Mouse (Mus musculus) hindbrain, embryonic 13.5 days (tissue): ENCODE results near the gene Zfp334. TPM values are rescaled to one million over a fixed set of nuclear protein-coding genes. Genes with fewer than 3 reads are reported as not detected.

Experiments used
- ATAC-seq: fragments of 200-750 bp; cut with Nextera tagmentation; 2 replicates; pipeline ENCODE4 v1.8.0; 2017; ENCODE audit warnings: moderate TSS enrichment; ENCODE audit not compliant: low FRiP score
- H3K27ac ChIP-seq: fragments of 300-500 bp; sonication (generic); 2 replicates; pipeline ENCODE4 v1.5.1; 2015; ENCODE audit warnings: inconsistent platforms, mild to moderate bottlenecking, moderate library complexity
- H3K27me3 ChIP-seq: fragments of 300-500 bp; sonication (generic); 2 replicates; pipeline ENCODE4 v1.6.1; 2015; ENCODE audit warnings: mild to moderate bottlenecking, inconsistent platforms
- H3K36me3 ChIP-seq: fragments of 300-500 bp; sonication (generic); 2 replicates; pipeline ENCODE4 v1.6.1; 2015; ENCODE audit warnings: mild to moderate bottlenecking, inconsistent platforms
- H3K4me1 ChIP-seq: fragments of 300-500 bp; sonication (generic); replicated peaks from 2 replicates; pipeline ENCODE4 v1.6.1; 2015; ENCODE audit warnings: inconsistent platforms
- H3K4me2 ChIP-seq: fragments of 300-500 bp; sonication (generic); 2 replicates; pipeline ENCODE4 v1.6.1; 2015; ENCODE audit warnings: inconsistent platforms, mild to moderate bottlenecking, moderate library complexity
- H3K4me3 ChIP-seq: fragments of 300-500 bp; sonication (generic); 2 replicates; pipeline ENCODE4 v1.5.1; 2015; ENCODE audit warnings: mild to moderate bottlenecking, inconsistent platforms
- H3K9ac ChIP-seq: fragments of 300-500 bp; sonication (generic); 2 replicates; pipeline ENCODE4 v1.6.1; 2015; ENCODE audit warnings: mild to moderate bottlenecking, inconsistent platforms
- H3K9me3 ChIP-seq: fragments of 300-500 bp; sonication (generic); 2 replicates; pipeline ENCODE4 v1.6.1; 2016; ENCODE audit warnings: inconsistent platforms
- WGBS: fragments of 180-500 bp; shearing (Covaris S2); methylation state at CpG from one replicate; pipeline ENCODE4 v1.1.7; 2015; 5-methylcytosine and 5-hydroxymethylcytosine counted together
- polyA plus RNA-seq: library from polyadenylated mRNA; unstranded; fragments of >200 nt; fragmentation: Nextera tagmentation; extraction: Ambion mirVana; gene quantifications from 2 replicates; pipeline ENCODE4 v1.2.1, GENCODE M21; 2015

Zfp334 gene
- polyA plus RNA-seq = 10.8 and 11.3 TPM in 2 replicates

- H3K4me1 ChIP-seq = peaks cover 25% of the 10 kb centered on the region
- no peaks in the 10 kb centered on the region for H3K27me3 ChIP-seq
- no peaks in the 10 kb centered on the region for H3K9me3 ChIP-seq
- peak within 1 kb of the TSS; percentile 88 for H3K4me3 ChIP-seq
- peak within 1 kb of the TSS; percentile 73 for H3K4me2 ChIP-seq
- H3K27ac ChIP-seq = peak within 1 kb of the TSS; percentile 93
- peak; percentile 89 for ATAC-seq
- WGBS = under 1% methylated on average over 40 of the region's 40 CpGs
- peaks cover 38% of the 10 kb centered on the region for H3K36me3 ChIP-seq
- H3K9ac ChIP-seq = peak within 1 kb of the TSS; percentile 97
These were observed at the start of gene Zfp334 for GRCm38 (mm10) chr2:165387844-165388495. Gene Zfp334 (minus strand): TSS chr2:165388259.

- H3K4me1 ChIP-seq = no peaks in the 10 kb centered on the region
- 60% methylated on average over 7 of the region's 7 CpGs for WGBS
- H3K27me3 ChIP-seq = no peaks in the 10 kb centered on the region
- H3K9me3 ChIP-seq = no peaks in the 10 kb centered on the region
- H3K36me3 ChIP-seq = no peaks in the 10 kb centered on the region
- no peak for ATAC-seq
- H3K9ac ChIP-seq = no peak overlapping the region
- no peak overlapping the region for H3K27ac ChIP-seq
- H3K4me3 ChIP-seq = no peak overlapping the region
- no peak overlapping the region for H3K4me2 ChIP-seq
These were observed 40.6 kb upstream of the Zfp334 start for GRCm38 (mm10) chr2:165428694-165429093.

DNA sequence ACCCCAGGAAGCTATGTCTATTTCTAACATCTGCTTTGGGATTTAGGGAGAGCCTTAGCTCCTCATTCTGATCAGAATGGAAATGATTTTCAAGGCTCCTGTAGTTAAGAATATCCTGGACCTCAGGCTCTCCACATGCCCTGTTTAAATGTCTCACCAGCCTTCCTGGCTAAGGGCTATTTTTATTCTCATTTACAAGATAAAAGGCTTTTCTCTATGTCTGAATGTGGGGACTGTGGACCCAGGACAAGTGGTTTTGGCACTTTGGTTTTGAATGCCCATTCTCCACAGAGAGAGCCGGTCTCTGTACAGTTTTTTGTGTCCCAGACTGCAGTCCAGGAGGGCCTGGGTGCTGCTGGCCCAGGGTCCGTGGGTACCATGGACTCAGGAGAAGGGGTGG, 32.1 kb upstream of the Zfp334 start:
- H3K4me1 ChIP-seq = peaks cover 30% of the 10 kb centered on the region
- H3K9me3 ChIP-seq = no peaks in the 10 kb centered on the region
- peak overlapping the region; percentile 64 for H3K27ac ChIP-seq
- no peak for ATAC-seq
- no peak overlapping the region for H3K4me2 ChIP-seq
- H3K4me3 ChIP-seq = no peak overlapping the region
- WGBS = 42% methylated on average over 2 of the region's 2 CpGs
- peak overlapping the region; percentile 35 for H3K9ac ChIP-seq
- H3K36me3 ChIP-seq = no peaks in the 10 kb centered on the region
- no peaks in the 10 kb centered on the region for H3K27me3 ChIP-seq

- H3K9me3 ChIP-seq = no peaks in the 10 kb centered on the region
- peak overlapping the region; percentile 35 for H3K9ac ChIP-seq
- H3K27me3 ChIP-seq = no peaks in the 10 kb centered on the region
- no peaks in the 10 kb centered on the region for H3K36me3 ChIP-seq
- peak; percentile 17; the same call in 1 of the 2 replicates for ATAC-seq
- H3K4me2 ChIP-seq = no peak overlapping the region
- H3K4me3 ChIP-seq = no peak overlapping the region
- 44% methylated on average over 4 of the region's 4 CpGs for WGBS
- peak overlapping the region; percentile 64 for H3K27ac ChIP-seq
- H3K4me1 ChIP-seq = peaks cover 35% of the 10 kb centered on the region
These were observed 31.6 kb upstream of the Zfp334 start for GRCm38 (mm10) chr2:165419670-165420111.

DNA sequence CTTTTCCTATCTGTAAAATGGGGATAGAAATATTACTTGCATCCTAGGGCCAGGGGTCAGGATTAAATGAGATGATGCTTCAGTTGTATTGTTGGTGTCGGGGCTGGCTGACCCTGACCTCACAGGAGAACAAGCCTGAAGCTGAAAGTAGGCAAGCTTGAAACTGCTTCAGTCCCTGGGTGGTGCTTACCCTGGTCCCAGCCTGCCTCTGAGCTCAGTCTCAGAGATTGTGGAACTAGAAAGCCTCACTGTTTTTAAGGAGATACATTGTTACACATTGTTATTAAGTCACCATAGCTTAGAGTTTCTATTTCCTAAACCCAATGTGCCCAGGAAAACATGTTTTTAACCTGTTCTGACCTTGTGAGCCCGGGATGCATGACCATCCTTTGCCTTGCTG, 30.5 kb upstream of the Zfp334 start:
- H3K36me3 ChIP-seq = no peaks in the 10 kb centered on the region

DNA sequence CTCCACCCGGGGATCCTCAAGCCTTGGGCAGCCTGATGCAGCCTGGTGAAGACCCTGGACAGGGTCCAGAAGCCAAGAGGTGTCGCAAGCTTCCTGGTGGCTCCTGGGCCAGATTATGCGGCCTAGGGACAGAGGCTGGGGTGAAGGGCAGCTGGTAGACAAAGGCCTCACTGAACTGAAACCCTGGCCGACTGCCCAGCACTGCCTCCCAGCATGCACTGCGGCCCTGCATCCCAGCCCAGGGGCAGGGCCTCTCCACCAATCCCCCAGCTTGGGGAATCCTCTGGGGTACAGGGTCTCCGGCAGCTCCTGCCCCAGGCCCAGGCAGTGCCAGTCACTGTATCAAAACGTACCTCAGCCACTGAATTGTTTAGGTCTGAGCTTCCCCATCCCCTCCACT, 29.2 kb upstream of the Zfp334 start:
- Histone ChIP-seq H3K4me3 (no peak overlapping the region), H3K36me3 (no peaks in the 10 kb centered on the region), H3K9ac (0 out of 2 replicates have a peak overlapping the region, but pooled peaks have one; percentile 2), H3K27ac (peak overlapping the region; percentile 63), H3K27me3 (no peaks in the 10 kb centered on the region), H3K4me2 (no peak overlapping the region), H3K9me3 (no peaks in the 10 kb centered on the region), H3K4me1 (peaks cover 45% of the 10 kb centered on the region)
- ATAC-seq = no peak
- WGBS = 33% methylated on average over 7 of the region's 7 CpGs

More for the DNA sequence above, 30.5 kb upstream of the Zfp334 start:
- 90% methylated on average over 2 of the region's 2 CpGs for WGBS
- no peaks in the 10 kb centered on the region for H3K9me3 ChIP-seq
- ATAC-seq = no peak
- H3K4me2 ChIP-seq = no peak overlapping the region
- peaks cover 45% of the 10 kb centered on the region for H3K4me1 ChIP-seq
- H3K4me3 ChIP-seq = no peak overlapping the region
- H3K9ac ChIP-seq = no peak overlapping the region
- H3K27me3 ChIP-seq = no peaks in the 10 kb centered on the region
- no peak overlapping the region for H3K27ac ChIP-seq

GRCm38 (mm10) chr2:165415795-165416194, 27.7 kb upstream of the Zfp334 start:
- Histone ChIP-seq H3K36me3 (no peaks in the 10 kb centered on the region), H3K9me3 (no peaks in the 10 kb centered on the region), H3K27me3 (no peaks in the 10 kb centered on the region), H3K4me3 (no peak overlapping the region), H3K9ac (no peak overlapping the region), H3K27ac (no peak overlapping the region), H3K4me1 (peaks cover 45% of the 10 kb centered on the region), H3K4me2 (no peak overlapping the region)
- no peak for ATAC-seq
- WGBS = 72% methylated on average over 6 of the region's 6 CpGs

DNA sequence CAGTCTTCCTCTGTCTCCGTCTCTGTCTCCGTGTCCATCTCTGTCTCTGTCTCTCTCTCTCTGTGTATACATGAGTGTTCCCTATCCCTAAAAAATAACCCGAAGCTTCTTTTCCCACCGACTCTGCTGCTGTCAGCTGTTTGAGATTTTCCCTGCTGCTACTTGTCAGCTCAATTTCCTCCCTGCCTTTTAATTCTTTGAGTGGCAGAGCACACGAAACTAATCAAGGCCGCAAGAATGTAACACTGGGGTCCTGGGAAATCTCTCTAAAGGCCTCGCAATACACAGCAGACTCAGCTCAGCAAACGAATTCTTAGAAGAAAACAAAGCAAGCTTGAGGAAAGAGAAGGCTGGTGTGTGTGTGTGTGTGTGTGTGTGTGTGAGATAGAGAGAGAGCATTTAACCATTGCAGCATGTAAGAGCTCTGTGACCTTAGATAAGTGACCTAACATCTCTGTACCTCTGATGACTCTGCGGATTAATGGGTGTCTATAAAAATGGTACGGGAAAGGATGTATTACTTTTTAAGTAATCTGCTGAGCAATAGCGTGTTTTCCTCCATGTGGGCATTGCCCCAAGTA, 27.2 kb upstream of the Zfp334 start:
- H3K4me2 ChIP-seq = no peak overlapping the region
- peak overlapping the region; percentile 55; the same call in 1 of the 2 replicates for H3K27ac ChIP-seq
- 50% methylated on average over 11 of the region's 11 CpGs for whole genome bisulfite sequencing
- no peak overlapping the region for H3K4me3 ChIP-seq
- H3K9ac ChIP-seq = no peak overlapping the region
- H3K4me1 ChIP-seq = peaks cover 41% of the 10 kb centered on the region
- no peak for ATAC-seq
- H3K27me3 ChIP-seq = no peaks in the 10 kb centered on the region
- H3K36me3 ChIP-seq = no peaks in the 10 kb centered on the region
- H3K9me3 ChIP-seq = no peaks in the 10 kb centered on the region

- Histone ChIP-seq H3K9ac (no peak overlapping the region), H3K4me2 (no peak overlapping the region), H3K4me3 (no peak overlapping the region), H3K27ac (peak overlapping the region; percentile 55), H3K36me3 (no peaks in the 10 kb centered on the region), H3K4me1 (peaks cover 33% of the 10 kb centered on the region), H3K9me3 (no peaks in the 10 kb centered on the region), H3K27me3 (no peaks in the 10 kb centered on the region)
- WGBS = 77% methylated on average over 5 of the region's 5 CpGs
- no peak for ATAC-seq
These were observed 26.3 kb upstream of the Zfp334 start for GRCm38 (mm10) chr2:165414321-165414720.

DNA sequence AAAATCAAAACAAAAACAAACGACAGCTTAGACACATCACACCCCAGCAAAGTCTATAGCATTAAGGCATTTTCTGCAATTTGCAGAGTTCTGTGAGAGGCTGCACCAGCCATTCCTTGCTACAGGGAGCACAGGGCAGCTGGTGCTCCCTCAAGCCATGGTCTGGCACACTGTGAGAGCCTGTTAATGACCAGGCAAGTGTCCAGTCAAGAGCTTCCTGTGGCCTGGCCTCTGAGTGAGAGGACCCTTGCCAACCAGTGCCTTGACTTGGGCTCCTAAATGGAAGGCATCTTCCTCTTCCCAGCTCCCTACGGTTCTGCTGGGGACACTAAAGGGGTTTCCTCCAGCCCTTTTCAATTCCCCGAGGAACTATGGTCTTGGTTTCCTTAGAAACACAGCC, 25.8 kb upstream of the Zfp334 start:
- Histone ChIP-seq H3K27me3 (no peaks in the 10 kb centered on the region), H3K27ac (peak overlapping the region; percentile 48; the same call in 1 of the 2 replicates), H3K4me1 (peaks cover 31% of the 10 kb centered on the region), H3K9ac (no peak overlapping the region), H3K9me3 (no peaks in the 10 kb centered on the region), H3K4me2 (no peak overlapping the region), H3K4me3 (no peak overlapping the region), H3K36me3 (no peaks in the 10 kb centered on the region)
- 40% methylated on average over 3 of the region's 3 CpGs for WGBS
- no peak for ATAC-seq

DNA sequence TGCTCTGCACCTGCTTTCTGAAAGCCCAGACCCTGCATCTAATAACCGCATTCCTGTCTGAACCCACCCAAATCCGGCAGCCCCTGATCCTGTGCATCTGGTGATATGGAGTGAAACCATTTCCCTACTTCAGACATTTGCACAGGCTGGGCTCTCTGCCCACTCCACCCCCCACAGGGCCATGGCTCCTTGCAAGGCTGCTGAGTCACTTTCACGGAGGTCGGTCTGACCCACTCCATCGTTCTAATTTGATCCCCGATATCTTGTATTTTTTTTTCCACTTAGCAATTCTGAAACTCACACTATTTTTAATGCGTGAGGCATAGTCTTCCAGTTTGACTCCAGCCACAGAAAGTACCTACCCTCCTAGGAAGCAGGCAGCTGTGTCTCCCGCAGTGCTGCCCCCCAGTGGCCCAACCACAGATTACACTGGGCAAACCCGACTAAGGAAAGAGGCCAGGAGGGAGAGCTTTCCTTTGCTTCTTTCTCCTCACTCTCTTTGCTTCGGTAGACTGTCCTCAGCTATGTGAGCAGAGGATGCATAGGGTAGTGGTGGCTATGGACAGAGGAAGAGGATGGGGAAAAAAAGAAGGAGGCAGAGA, 19.7 kb upstream of the Zfp334 start:
- Histone ChIP-seq H3K4me3 (no peak overlapping the region), H3K27ac (no peak overlapping the region), H3K4me1 (no peaks in the 10 kb centered on the region; the same call in 1 of the 2 replicates), H3K36me3 (no peaks in the 10 kb centered on the region), H3K27me3 (no peaks in the 10 kb centered on the region), H3K9me3 (no peaks in the 10 kb centered on the region), H3K4me2 (no peak overlapping the region), H3K9ac (no peak overlapping the region)
- 43% methylated on average over 10 of the region's 10 CpGs for WGBS
- ATAC-seq = no peak

GRCm38 (mm10) chr2:165405351-165405750, 17.3 kb upstream of the Zfp334 start:
- 79% methylated on average over 6 of the region's 6 CpGs for WGBS
- no peak overlapping the region for H3K27ac ChIP-seq
- no peak for ATAC-seq

More at GRCm38 (mm10) chr2:165405351-165405750, 17.3 kb upstream of the Zfp334 start:
- H3K36me3 ChIP-seq = no peaks in the 10 kb centered on the region
- H3K27me3 ChIP-seq = no peaks in the 10 kb centered on the region
- no peaks in the 10 kb centered on the region for H3K9me3 ChIP-seq
- H3K9ac ChIP-seq = no peak overlapping the region
- H3K4me1 ChIP-seq = no peaks in the 10 kb centered on the region; the same call in 1 of the 2 replicates
- no peak overlapping the region for H3K4me3 ChIP-seq
- H3K4me2 ChIP-seq = no peak overlapping the region
